Mouse (Mus musculus): ENCODE data around the gene Hip1. TPM values are rescaled to one million over a fixed set of nuclear protein-coding genes. Genes with fewer than 3 reads are reported as not detected.

Hip1 gene
- total RNA-seq, 1 experiment = 42.9 TPM

DNA sequence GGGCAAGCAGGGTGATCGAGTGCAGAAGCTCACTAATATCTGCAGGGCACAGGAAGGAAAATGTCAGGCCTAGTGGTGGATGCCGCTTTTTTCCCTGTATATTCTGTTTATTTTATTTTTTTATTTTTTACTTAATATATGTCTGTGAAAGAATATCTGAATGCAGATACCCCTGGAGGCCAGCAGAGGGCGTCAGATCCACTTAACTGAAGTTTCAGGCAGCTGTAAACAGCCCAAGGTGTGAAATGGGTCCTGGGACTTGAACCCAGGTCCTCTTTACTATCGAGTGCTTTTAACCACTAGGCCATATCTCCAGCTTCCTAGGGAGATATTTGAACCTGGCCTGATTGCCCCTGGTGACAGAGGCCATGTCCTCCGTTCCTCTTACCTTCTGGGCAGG lies 116.1 kb downstream of the Hip1 start:
- H3K4me3 ChIP-seq (ENCODE audit: insufficient read depth in 1 of 2, low read depth in 1 of 2, low read length in 2 of 2, poor library complexity in 1 of 2, severe bottlenecking in 1 of 2) = no peak overlapping the region
- no peaks in the 10 kb centered on the region for H3K9me3 ChIP-seq (ENCODE audit: control insufficient read depth, insufficient read depth, low read depth, low read length)
- no peak overlapping the region for H3K27ac ChIP-seq (ENCODE audit: insufficient read depth, low read depth, low read length, poor library complexity, severe bottlenecking)
- in situ Hi-C loops (cut with MboI; ENCODE audit: low sequenced_read_pairs in 2 of 2, unreplicated experiment in 2 of 2) = no loop called here
- TF ChIP-seq HCFC1 (IDR thresholded peaks at IDR 0.05; ENCODE audit: borderline replicate concordance, insufficient read depth, low read length) = no peak
- no peaks in the 10 kb centered on the region for H3K4me1 ChIP-seq (ENCODE audit: control insufficient read depth in 2 of 2, insufficient read depth in 2 of 2, low read length in 2 of 2, poor library complexity in 1 of 2)
- H3K36me3 ChIP-seq (ENCODE audit: control insufficient read depth, insufficient read depth, low read length, poor library complexity, severe bottlenecking) = peaks cover 32% of the 10 kb centered on the region
- no peak for DNase-seq (ENCODE audit: low read depth, low spot score)
- H3K9ac ChIP-seq (ENCODE audit: insufficient read depth, low read depth, low read length, poor library complexity, severe bottlenecking) = no peak overlapping the region

DNA sequence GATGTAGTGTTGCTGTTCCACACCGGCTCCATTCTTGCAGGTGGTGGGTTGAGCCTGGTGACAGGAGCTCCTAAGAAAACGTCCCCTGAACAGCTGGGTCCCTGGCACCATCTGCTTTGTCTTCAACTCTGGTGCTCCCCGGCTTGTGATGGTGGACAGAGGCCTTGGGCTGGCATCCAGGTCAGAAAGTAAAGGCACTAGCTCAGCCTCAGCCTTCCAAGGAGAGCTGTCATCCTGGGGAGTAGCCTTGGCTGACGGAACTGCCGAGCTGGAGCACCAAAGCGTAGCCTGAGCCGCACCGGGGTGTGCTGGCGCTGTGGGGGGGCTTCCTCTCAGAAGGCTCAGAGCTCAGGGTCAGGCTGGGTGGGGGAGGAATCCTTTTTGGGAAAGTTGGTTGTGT lies 134.7 kb downstream of the Hip1 start:
- Histone ChIP-seq H3K9me3 (ENCODE audit: control insufficient read depth, insufficient read depth, low read depth, low read length) (no peaks in the 10 kb centered on the region), H3K4me1 (ENCODE audit: control insufficient read depth in 2 of 2, insufficient read depth in 2 of 2, low read length in 2 of 2, poor library complexity in 1 of 2) (no peaks in the 10 kb centered on the region), H3K9ac (ENCODE audit: insufficient read depth, low read depth, low read length, poor library complexity, severe bottlenecking) (no peak overlapping the region), H3K27ac (ENCODE audit: insufficient read depth, low read depth, low read length, poor library complexity, severe bottlenecking) (no peak overlapping the region), H3K36me3 (ENCODE audit: control insufficient read depth, insufficient read depth, low read length, poor library complexity, severe bottlenecking) (peaks cover 11% of the 10 kb centered on the region; the same call in 1 of the 2 replicates), H3K4me3 (ENCODE audit: insufficient read depth in 1 of 2, low read depth in 1 of 2, low read length in 2 of 2, poor library complexity in 1 of 2, severe bottlenecking in 1 of 2) (no peak overlapping the region)
- in situ Hi-C loops (cut with MboI; ENCODE audit: low sequenced_read_pairs in 2 of 2, unreplicated experiment in 2 of 2) = loop anchor here in 1 of 2 experiments (25.0 kb wide), 2 partner anchors 202 to 352 kb away; no protein-coding TSS in a partner anchor
- TF ChIP-seq MAFK (IDR thresholded peaks at IDR 0.05; ENCODE audit: insufficient read depth, low read depth, low read length) (no peak), CHD2 (IDR thresholded peaks at IDR 0.05; ENCODE audit: low read depth, low read length) (no peak), HCFC1 (IDR thresholded peaks at IDR 0.05; ENCODE audit: borderline replicate concordance, insufficient read depth, low read length) (no peak), ZC3H11A (IDR thresholded peaks at IDR 0.05; ENCODE audit: borderline replicate concordance, low read depth, low read length) (no peak), ZNF384 (IDR thresholded peaks at IDR 0.05; ENCODE audit: low read depth, low read length) (no peak)
- no peak for DNase-seq (ENCODE audit: low read depth, low spot score)

DNA sequence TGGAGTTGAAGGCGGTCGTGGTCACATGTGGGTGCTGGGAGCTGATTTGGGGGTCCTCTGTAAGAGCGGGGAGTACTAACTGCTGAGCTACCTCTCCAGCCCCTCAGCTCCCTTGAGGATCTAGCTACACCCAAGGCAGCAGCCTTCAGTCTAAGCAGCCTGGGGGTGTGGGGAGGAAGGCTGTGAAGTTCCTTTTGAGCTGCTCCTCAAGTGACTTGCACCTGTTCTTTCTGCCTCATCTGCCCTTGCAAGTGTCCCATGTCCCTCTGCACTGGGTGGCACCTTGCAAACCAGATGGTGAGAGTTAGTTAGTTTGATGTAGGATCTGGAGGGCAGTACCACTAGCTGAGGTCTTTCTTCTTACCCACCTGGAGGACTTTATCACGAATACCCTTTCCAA lies 136.8 kb downstream of the Hip1 start:
- H3K27ac ChIP-seq (ENCODE audit: insufficient read depth, low read depth, low read length, poor library complexity, severe bottlenecking) = no peak overlapping the region
- in situ Hi-C loops (cut with MboI; ENCODE audit: low sequenced_read_pairs in 2 of 2, unreplicated experiment in 2 of 2) = loop anchor here (10.0 to 25.0 kb wide), 3 partner anchors 204 to 357 kb away; no protein-coding TSS in a partner anchor
- no peaks in the 10 kb centered on the region for H3K9me3 ChIP-seq (ENCODE audit: control insufficient read depth, insufficient read depth, low read depth, low read length)
- DNase-seq (ENCODE audit: low read depth, low spot score) = no peak
- no peak overlapping the region for H3K9ac ChIP-seq (ENCODE audit: insufficient read depth, low read depth, low read length, poor library complexity, severe bottlenecking)
- H3K4me3 ChIP-seq (ENCODE audit: insufficient read depth in 1 of 2, low read depth in 1 of 2, low read length in 2 of 2, poor library complexity in 1 of 2, severe bottlenecking in 1 of 2) = no peak overlapping the region
- H3K4me1 ChIP-seq (ENCODE audit: control insufficient read depth in 2 of 2, insufficient read depth in 2 of 2, low read length in 2 of 2, poor library complexity in 1 of 2) = no peaks in the 10 kb centered on the region
- peaks cover 2% of the 10 kb centered on the region; the same call in 1 of the 2 replicates for H3K36me3 ChIP-seq (ENCODE audit: control insufficient read depth, insufficient read depth, low read length, poor library complexity, severe bottlenecking)
- TF ChIP-seq ZNF384 (IDR thresholded peaks at IDR 0.05; ENCODE audit: low read depth, low read length) (no peak), HCFC1 (IDR thresholded peaks at IDR 0.05; ENCODE audit: borderline replicate concordance, insufficient read depth, low read length) (no peak), MAFK (IDR thresholded peaks at IDR 0.05; ENCODE audit: insufficient read depth, low read depth, low read length) (no peak), ZC3H11A (IDR thresholded peaks at IDR 0.05; ENCODE audit: borderline replicate concordance, low read depth, low read length) (no peak), CHD2 (IDR thresholded peaks at IDR 0.05; ENCODE audit: low read depth, low read length) (no peak)

DNA sequence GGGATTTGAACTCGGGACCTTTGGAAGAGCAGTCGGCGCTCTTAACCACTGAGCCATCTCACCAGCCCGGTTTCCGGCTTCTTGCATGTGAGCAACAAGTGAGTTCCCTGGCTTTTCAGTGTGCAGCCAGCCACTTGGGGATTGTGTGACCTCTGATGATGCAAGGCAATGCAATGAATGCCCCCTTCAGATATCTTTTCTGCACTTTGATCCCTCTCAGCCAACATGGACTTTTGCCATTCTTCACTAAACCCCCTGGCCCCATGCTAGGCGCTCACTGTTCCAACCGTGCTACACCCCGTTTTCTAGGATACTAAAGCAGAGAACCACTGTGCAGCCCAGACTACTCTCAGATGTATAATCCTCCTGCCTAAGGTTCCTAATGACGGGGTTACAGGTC lies 139.5 kb downstream of the Hip1 start:
- no peak for DNase-seq (ENCODE audit: low read depth, low spot score)
- in situ Hi-C loops (cut with MboI; ENCODE audit: low sequenced_read_pairs in 2 of 2, unreplicated experiment in 2 of 2) = loop anchor here (10.0 to 25.0 kb wide), 3 partner anchors 207 to 359 kb away; no protein-coding TSS in a partner anchor
- Histone ChIP-seq H3K9ac (ENCODE audit: insufficient read depth, low read depth, low read length, poor library complexity, severe bottlenecking) (no peak overlapping the region), H3K27ac (ENCODE audit: insufficient read depth, low read depth, low read length, poor library complexity, severe bottlenecking) (no peak overlapping the region), H3K4me3 (ENCODE audit: insufficient read depth in 1 of 2, low read depth in 1 of 2, low read length in 2 of 2, poor library complexity in 1 of 2, severe bottlenecking in 1 of 2) (no peak overlapping the region), H3K4me1 (ENCODE audit: control insufficient read depth in 2 of 2, insufficient read depth in 2 of 2, low read length in 2 of 2, poor library complexity in 1 of 2) (no peaks in the 10 kb centered on the region), H3K36me3 (ENCODE audit: control insufficient read depth, insufficient read depth, low read length, poor library complexity, severe bottlenecking) (no peaks in the 10 kb centered on the region), H3K9me3 (ENCODE audit: control insufficient read depth, insufficient read depth, low read depth, low read length) (no peaks in the 10 kb centered on the region)
- TF ChIP-seq MAFK (IDR thresholded peaks at IDR 0.05; ENCODE audit: insufficient read depth, low read depth, low read length) = no peak
- TF ChIP-seq HCFC1 (IDR thresholded peaks at IDR 0.05; ENCODE audit: borderline replicate concordance, insufficient read depth, low read length) = no peak
- no peak for TF ChIP-seq ZNF384 (IDR thresholded peaks at IDR 0.05; ENCODE audit: low read depth, low read length)

DNA sequence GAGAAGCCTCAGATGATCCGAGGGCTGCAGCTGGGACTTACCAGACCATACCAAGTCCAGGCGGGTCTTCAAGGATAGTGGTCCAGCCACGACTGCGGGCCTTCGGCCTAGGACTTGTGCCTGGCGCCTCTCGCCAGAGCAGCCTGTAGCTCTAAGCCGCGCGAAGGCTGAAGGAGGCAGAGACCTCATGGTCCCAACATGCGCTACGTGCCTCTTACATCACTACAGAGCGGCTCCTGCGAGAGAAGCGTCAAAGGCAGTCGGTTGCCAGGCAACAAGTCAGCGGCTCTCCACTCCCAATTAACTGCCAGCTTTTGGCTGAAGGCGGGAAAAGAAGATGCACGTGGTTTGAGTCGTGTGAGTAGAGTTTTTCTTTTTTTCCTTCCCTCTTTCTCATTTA lies 140.3 kb downstream of the Hip1 start:
- no peak overlapping the region for H3K27ac ChIP-seq (ENCODE audit: insufficient read depth, low read depth, low read length, poor library complexity, severe bottlenecking)
- no peaks in the 10 kb centered on the region for H3K4me1 ChIP-seq (ENCODE audit: control insufficient read depth in 2 of 2, insufficient read depth in 2 of 2, low read length in 2 of 2, poor library complexity in 1 of 2)
- 0 out of 4 replicates have a peak overlapping the region, but pooled peaks of 1 of the 2 experiments have one; percentile 5 for H3K4me3 ChIP-seq (ENCODE audit: insufficient read depth in 1 of 2, low read depth in 1 of 2, low read length in 2 of 2, poor library complexity in 1 of 2, severe bottlenecking in 1 of 2)
- H3K9ac ChIP-seq (ENCODE audit: insufficient read depth, low read depth, low read length, poor library complexity, severe bottlenecking) = peak overlapping the region; percentile 60; the same call in 1 of the 2 replicates
- in situ Hi-C loops (cut with MboI; ENCODE audit: low sequenced_read_pairs in 2 of 2, unreplicated experiment in 2 of 2) = loop anchor here (10.0 to 25.0 kb wide), 3 partner anchors 208 to 360 kb away; no protein-coding TSS in a partner anchor
- peak; percentile 69 for DNase-seq (ENCODE audit: low read depth, low spot score)
- H3K36me3 ChIP-seq (ENCODE audit: control insufficient read depth, insufficient read depth, low read length, poor library complexity, severe bottlenecking) = no peaks in the 10 kb centered on the region
- TF ChIP-seq ZC3H11A (IDR thresholded peaks at IDR 0.05; ENCODE audit: borderline replicate concordance, low read depth, low read length) = no peak
- TF ChIP-seq MAFK (IDR thresholded peaks at IDR 0.05; ENCODE audit: insufficient read depth, low read depth, low read length) = no peak
- no peak for TF ChIP-seq CHD2 (IDR thresholded peaks at IDR 0.05; ENCODE audit: low read depth, low read length)
- TF ChIP-seq HCFC1 (IDR thresholded peaks at IDR 0.05; ENCODE audit: borderline replicate concordance, insufficient read depth, low read length) = no peak
- TF ChIP-seq ZNF384 (IDR thresholded peaks at IDR 0.05; ENCODE audit: low read depth, low read length) = no peak
- H3K9me3 ChIP-seq (ENCODE audit: control insufficient read depth, insufficient read depth, low read depth, low read length) = no peaks in the 10 kb centered on the region
